Mouse (Mus musculus): Measurements from ENCODE around the gene AI854703. TPM values are rescaled to one million over a fixed set of nuclear protein-coding genes. Genes with fewer than 3 reads are reported as not detected.

The AI854703 gene
- polyA plus RNA-seq, 1 experiment from 2014 or later, result 17.5 TPM

DNA sequence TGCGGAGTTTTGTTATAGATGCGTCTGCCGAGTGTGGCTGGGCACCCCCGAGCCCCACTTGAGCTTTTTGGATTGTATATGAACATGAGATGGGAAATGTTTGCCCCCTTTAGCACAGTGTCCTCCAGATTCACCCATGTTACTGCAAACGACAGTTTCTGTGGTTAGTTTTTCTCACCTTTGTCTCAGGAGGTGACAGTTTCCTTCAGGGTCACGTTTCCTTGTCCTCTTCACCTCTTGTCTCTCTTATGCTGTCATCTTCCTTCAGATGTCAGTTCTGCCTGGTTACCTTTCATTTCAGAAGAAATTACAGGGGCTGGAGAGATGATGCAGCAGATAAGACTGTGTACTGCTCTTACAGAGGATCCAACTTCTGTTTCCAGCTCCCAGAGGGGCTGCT is 53.1 kb downstream of the AI854703 start:
- ATAC-seq, result no peak
- no peak overlapping the region for H3K4me3 ChIP-seq (replicated peaks; ENCODE audit: low read length)
- H3K27me3 ChIP-seq (replicated peaks; ENCODE audit: control insufficient read depth, insufficient read depth, low read length), result no peaks in the 10 kb centered on the region
- WGBS, result 88% methylated on average over 6 of the region's 6 CpGs
- no peaks in the 10 kb centered on the region for H3K4me1 ChIP-seq (replicated peaks; ENCODE audit: control insufficient read depth, insufficient read depth, low read length)
- no peak overlapping the region for H3K9ac ChIP-seq (replicated peaks; ENCODE audit: low read depth, low read length)
- no peak overlapping the region for H3K4me2 ChIP-seq (ENCODE audit: low read length)
- H3K9me3 ChIP-seq (ENCODE audit: control insufficient read depth, low read length), result no peaks in the 10 kb centered on the region
- no peaks in the 10 kb centered on the region for H3K36me3 ChIP-seq (ENCODE audit: control insufficient read depth, insufficient read depth)
- no peak overlapping the region for H3K27ac ChIP-seq (ENCODE audit: low read length)

- 78% methylated on average over 5 of the region's 5 CpGs for WGBS
These were observed 53.9 kb downstream of the AI854703 start for GRCm38 (mm10) chr6:48680421-48680820.

DNA sequence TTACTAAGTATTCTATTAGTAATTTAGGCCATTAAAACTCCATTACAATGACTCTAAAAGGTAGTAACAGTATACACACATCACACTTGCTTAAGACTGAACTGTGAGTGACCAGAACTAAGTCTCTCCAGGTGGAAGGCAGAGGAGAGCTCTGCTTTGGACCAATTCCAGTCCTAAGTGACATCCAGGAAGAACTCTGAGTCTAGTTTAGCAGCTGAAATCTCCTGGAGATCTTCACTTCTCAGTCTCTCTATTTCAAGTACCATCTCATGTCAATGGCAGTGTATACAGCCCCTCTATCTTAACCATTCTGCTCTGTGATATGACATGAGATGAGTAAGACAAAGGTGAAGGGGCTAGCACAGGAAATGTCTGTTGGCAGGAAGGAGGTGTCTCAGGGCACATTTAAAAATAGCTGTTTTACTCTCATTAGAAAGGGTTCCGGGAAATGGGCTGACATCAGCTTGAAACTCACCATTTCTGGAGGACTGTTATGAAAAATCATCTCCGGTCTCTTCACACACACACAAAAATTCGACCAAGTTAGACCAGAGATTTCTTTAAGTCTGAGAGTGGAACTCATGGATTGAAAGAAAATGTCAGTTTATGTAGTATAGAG is 55.0 kb downstream of the AI854703 start:
- Histone ChIP-seq H3K4me3 (replicated peaks; ENCODE audit: low read length) (no peak overlapping the region), H3K27me3 (replicated peaks; ENCODE audit: control insufficient read depth, insufficient read depth, low read length) (no peaks in the 10 kb centered on the region), H3K9me3 (ENCODE audit: control insufficient read depth, low read length) (no peaks in the 10 kb centered on the region), H3K4me1 (replicated peaks; ENCODE audit: control insufficient read depth, insufficient read depth, low read length) (no peaks in the 10 kb centered on the region), H3K4me2 (ENCODE audit: low read length) (no peak overlapping the region), H3K27ac (ENCODE audit: low read length) (no peak overlapping the region), H3K9ac (replicated peaks; ENCODE audit: low read depth, low read length) (no peak overlapping the region), H3K36me3 (ENCODE audit: control insufficient read depth, insufficient read depth) (no peaks in the 10 kb centered on the region)
- 85% methylated on average over 3 of the region's 3 CpGs for WGBS
- no peak for ATAC-seq

More at GRCm38 (mm10) chr6:48680421-48680820, 53.9 kb downstream of the AI854703 start:
- Histone ChIP-seq H3K4me3 (replicated peaks; ENCODE audit: low read length) (no peak overlapping the region), H3K4me2 (ENCODE audit: low read length) (no peak overlapping the region), H3K27me3 (replicated peaks; ENCODE audit: control insufficient read depth, insufficient read depth, low read length) (no peaks in the 10 kb centered on the region), H3K4me1 (replicated peaks; ENCODE audit: control insufficient read depth, insufficient read depth, low read length) (no peaks in the 10 kb centered on the region), H3K9ac (replicated peaks; ENCODE audit: low read depth, low read length) (no peak overlapping the region), H3K27ac (ENCODE audit: low read length) (no peak overlapping the region), H3K9me3 (ENCODE audit: control insufficient read depth, low read length) (no peaks in the 10 kb centered on the region), H3K36me3 (ENCODE audit: control insufficient read depth, insufficient read depth) (no peaks in the 10 kb centered on the region)
- no peak for ATAC-seq

GRCm38 (mm10) chr6:48682271-48682670 is 55.7 kb downstream of the AI854703 start:
- Histone ChIP-seq H3K4me3 (replicated peaks; ENCODE audit: low read length) (no peak overlapping the region), H3K36me3 (ENCODE audit: control insufficient read depth, insufficient read depth) (no peaks in the 10 kb centered on the region), H3K4me2 (ENCODE audit: low read length) (no peak overlapping the region), H3K9ac (replicated peaks; ENCODE audit: low read depth, low read length) (no peak overlapping the region), H3K27me3 (replicated peaks; ENCODE audit: control insufficient read depth, insufficient read depth, low read length) (no peaks in the 10 kb centered on the region), H3K9me3 (ENCODE audit: control insufficient read depth, low read length) (no peaks in the 10 kb centered on the region), H3K27ac (ENCODE audit: low read length) (no peak overlapping the region), H3K4me1 (replicated peaks; ENCODE audit: control insufficient read depth, insufficient read depth, low read length) (no peaks in the 10 kb centered on the region)
- no peak for ATAC-seq
- WGBS, result 80% methylated on average over 4 of the region's 4 CpGs

Other genes starting within 250 kb of the AI854703 start
- gene Krba1, start 231.2 kb upstream of the AI854703 start, polyA plus RNA-seq (2015; fragmentation: Nextera tagmentation; extraction: Ambion mirVana), result 28.4 and 30.9 TPM in 2 replicates
- gene Zfp467, start 180.9 kb upstream of the AI854703 start, polyA plus RNA-seq (2015; fragmentation: Nextera tagmentation; extraction: Ambion mirVana), result 28.7 and 29.8 TPM in 2 replicates
- gene Sspo, start 178.5 kb upstream of the AI854703 start, polyA plus RNA-seq (2015; fragmentation: Nextera tagmentation; extraction: Ambion mirVana), result 0.16 and 0.19 TPM in 2 replicates
- gene Atp6v0e2, start 89.1 kb upstream of the AI854703 start, polyA plus RNA-seq (2015; fragmentation: Nextera tagmentation; extraction: Ambion mirVana), result 226 and 248 TPM in 2 replicates
- gene Lrrc61, start 72.0 kb upstream of the AI854703 start, polyA plus RNA-seq (2015; fragmentation: Nextera tagmentation; extraction: Ambion mirVana), result 18.6 and 21.6 TPM in 2 replicates
- gene Rarres2, start 54.0 kb upstream of the AI854703 start, polyA plus RNA-seq (2015; fragmentation: Nextera tagmentation; extraction: Ambion mirVana), result 3.6 and 4.5 TPM in 2 replicates
- not detected in 2 replicates for gene Gm45021, start 37.2 kb upstream of the AI854703 start, polyA plus RNA-seq (2015; fragmentation: Nextera tagmentation; extraction: Ambion mirVana)
- gene Repin1, start 32.9 kb upstream of the AI854703 start, polyA plus RNA-seq (2015; fragmentation: Nextera tagmentation; extraction: Ambion mirVana), result 32.9 and 34.4 TPM in 2 replicates
- not detected in 2 replicates for gene Gm44965, start 32.8 kb upstream of the AI854703 start, polyA plus RNA-seq (2015; fragmentation: Nextera tagmentation; extraction: Ambion mirVana)
- gene Zfp775, start 24.7 kb upstream of the AI854703 start, polyA plus RNA-seq (2015; fragmentation: Nextera tagmentation; extraction: Ambion mirVana), result 15.8 and 17.2 TPM in 2 replicates
- 0.52 and 0.56 TPM in 2 replicates for gene Gimap8, start 20.5 kb downstream of the AI854703 start, polyA plus RNA-seq (2015; fragmentation: Nextera tagmentation; extraction: Ambion mirVana)
- 2.0 and 2.7 TPM in 2 replicates for gene Gimap9, start 49.4 kb downstream of the AI854703 start, polyA plus RNA-seq (2015; fragmentation: Nextera tagmentation; extraction: Ambion mirVana)
- gene Gimap4, start 57.8 kb downstream of the AI854703 start, polyA plus RNA-seq (2015; fragmentation: Nextera tagmentation; extraction: Ambion mirVana), result 1.2 and 1.8 TPM in 2 replicates
- gene Gimap6, start 81.5 kb downstream of the AI854703 start, polyA plus RNA-seq (2015; fragmentation: Nextera tagmentation; extraction: Ambion mirVana), result 7.8 and 7.9 TPM in 2 replicates
- 1.1 TPM in 1 of 2 replicates, not detected in the other for gene Gm28053, start 91.8 kb downstream of the AI854703 start, polyA plus RNA-seq (2015; fragmentation: Nextera tagmentation; extraction: Ambion mirVana)
- gene Gimap7, start 91.9 kb downstream of the AI854703 start, polyA plus RNA-seq (2015; fragmentation: Nextera tagmentation; extraction: Ambion mirVana), result not detected in 2 replicates
- 4.0 and 5.5 TPM in 2 replicates for gene Gimap1, start 112.3 kb downstream of the AI854703 start, polyA plus RNA-seq (2015; fragmentation: Nextera tagmentation; extraction: Ambion mirVana)
- gene Gimap5, start 119.4 kb downstream of the AI854703 start, polyA plus RNA-seq (2015; fragmentation: Nextera tagmentation; extraction: Ambion mirVana), result 0.77 and 1.4 TPM in 2 replicates
- gene Gimap3, start 144.1 kb downstream of the AI854703 start, polyA plus RNA-seq (2015; fragmentation: Nextera tagmentation; extraction: Ambion mirVana), result not detected in 2 replicates
- 10.2 and 10.5 TPM in 2 replicates for gene Tmem176a, start 214.2 kb downstream of the AI854703 start, polyA plus RNA-seq (2015; fragmentation: Nextera tagmentation; extraction: Ambion mirVana)
- gene Tmem176b, start 214.7 kb downstream of the AI854703 start, polyA plus RNA-seq (2015; fragmentation: Nextera tagmentation; extraction: Ambion mirVana), result 73.2 and 80.9 TPM in 2 replicates
- gene Aoc1, start 246.1 kb downstream of the AI854703 start, polyA plus RNA-seq (2015; fragmentation: Nextera tagmentation; extraction: Ambion mirVana), result not detected in 2 replicates

Data from forebrain, embryonic 16.5 days (tissue).